Mouse (Mus musculus) MEL (cell line): ENCODE measurements around the gene Pold4. TPM values are rescaled to one million over a fixed set of nuclear protein-coding genes. Genes with fewer than 3 reads are reported as not detected.

ENCODE experiments used
- DNase-seq: peaks from one replicate; pipeline ENCODE4 v3.0.0; 2011; ENCODE audit warnings: low read depth, low spot score
- H3K27ac ChIP-seq: 2 replicates; pipeline ENCODE4 v1.5.1; 2012; ENCODE audit warnings: low read depth, mild to moderate bottlenecking, control low read depth, low read length, moderate library complexity; ENCODE audit not compliant: control insufficient read depth
- H3K27me3 ChIP-seq, 2 experiments: fragments of 150-350 bp in 1 of 2; sonication (generic) in 1 of 2; 2 replicates each; pipeline ENCODE4 v1.6.1; 2012; ENCODE audit warnings: low read length in 2 of 2, mild to moderate bottlenecking in 2 of 2, improper control_type of control experiment in 1 of 2, moderate library complexity in 1 of 2; ENCODE audit not compliant: insufficient read depth in 2 of 2, control insufficient read depth in 1 of 2
- H3K36me3 ChIP-seq, 2 experiments: 2 replicates each; pipeline ENCODE4 v1.6.1; 2012 to 2014; ENCODE audit warnings: low read length in 2 of 2, improper control_type of control experiment in 1 of 2, inconsistent platforms in 1 of 2, mild to moderate bottlenecking in 1 of 2; ENCODE audit not compliant: insufficient read depth in 2 of 2, control insufficient read depth in 1 of 2
- H3K4me1 ChIP-seq, 2 experiments: fragments of 150-350 bp in 1 of 2; sonication (generic) in 1 of 2; 2 replicates each; pipeline ENCODE4 v1.6.1; 2012; ENCODE audit warnings: low read length in 2 of 2, improper control_type of control experiment in 1 of 2, mild to moderate bottlenecking in 1 of 2; ENCODE audit not compliant: insufficient read depth in 2 of 2, control insufficient read depth in 1 of 2
- H3K4me3 ChIP-seq, 2 experiments: fragments of 150-350 bp in 1 of 2; sonication (generic) in 1 of 2; 2 replicates each; pipeline ENCODE4 v1.5.1; 2012; ENCODE audit warnings: low read depth in 2 of 2, low read length in 2 of 2, mild to moderate bottlenecking in 2 of 2, moderate library complexity in 2 of 2, control low read depth in 1 of 2, improper control_type of control experiment in 1 of 2; ENCODE audit not compliant: control insufficient read depth in 1 of 2, insufficient read depth in 1 of 2
- H3K79me2 ChIP-seq: 2 replicates; pipeline ENCODE4 v1.6.1; 2012; ENCODE audit warnings: mild to moderate bottlenecking, low read length, moderate library complexity; ENCODE audit not compliant: control insufficient read depth, poor library complexity, insufficient read depth
- H3K9ac ChIP-seq: 2 replicates; pipeline ENCODE4 v1.6.1; 2012; ENCODE audit warnings: low read depth, mild to moderate bottlenecking, control low read depth, low read length, moderate library complexity; ENCODE audit not compliant: control insufficient read depth, poor library complexity, severe bottlenecking
- H3K9me3 ChIP-seq: fragments of 150-350 bp; sonication (generic); replicated peaks from 2 replicates; pipeline ENCODE4 v1.6.1; 2012; ENCODE audit warnings: mild to moderate bottlenecking, low read length, improper control_type of control experiment, moderate library complexity; ENCODE audit not compliant: insufficient read depth
- BHLHE40 ChIP-seq: IDR thresholded peaks from 2 replicates; pipeline ENCODE4 v1.6.1; 2012; ENCODE audit warnings: low read depth, mild to moderate bottlenecking, inconsistent platforms, low read length, improper control_type of control experiment, borderline replicate concordance
- CHD1 ChIP-seq: IDR thresholded peaks from 2 replicates; pipeline ENCODE4 v1.6.1; 2012; ENCODE audit warnings: low read depth, mild to moderate bottlenecking, inconsistent platforms, low read length, improper control_type of control experiment
- CHD2 ChIP-seq: IDR thresholded peaks from 2 replicates; pipeline ENCODE4 v1.6.1; 2011; ENCODE audit warnings: low read length, improper control_type of control experiment
- E2F4 ChIP-seq: IDR thresholded peaks from 2 replicates; pipeline ENCODE4 v1.6.1; 2011; ENCODE audit warnings: low read depth, low read length, improper control_type of control experiment, borderline replicate concordance
- EP300 ChIP-seq, 2 experiments: IDR thresholded peaks; 2 replicates each; pipeline ENCODE4 v1.6.1; 2011; ENCODE audit warnings: improper control_type of control experiment in 2 of 2, low read length in 2 of 2, low read depth in 1 of 2, mild to moderate bottlenecking in 1 of 2
- ETS1 ChIP-seq: IDR thresholded peaks from 2 replicates; pipeline ENCODE4 v1.6.1; 2012; ENCODE audit warnings: low read depth, mild to moderate bottlenecking, inconsistent platforms, low read length, improper control_type of control experiment, moderate library complexity
- GABPA ChIP-seq: IDR thresholded peaks from 2 replicates; pipeline ENCODE4 v1.6.1; 2012; ENCODE audit warnings: low read depth, mild to moderate bottlenecking, inconsistent platforms, low read length, improper control_type of control experiment, moderate library complexity
- HCFC1 ChIP-seq: IDR thresholded peaks from 2 replicates; pipeline ENCODE4 v1.6.1; 2012; ENCODE audit warnings: low read depth, mild to moderate bottlenecking, inconsistent platforms, low read length, improper control_type of control experiment, moderate library complexity
- KAT2A ChIP-seq: conservative IDR thresholded peaks from 2 replicates; pipeline ENCODE4 v1.6.1; 2012; ENCODE audit warnings: low read depth, low read length, improper control_type of control experiment, inconsistent platforms
- MEF2A ChIP-seq: IDR thresholded peaks from 2 replicates; pipeline ENCODE4 v1.6.1; 2014; ENCODE audit warnings: low read depth, mild to moderate bottlenecking, inconsistent platforms, low read length, improper control_type of control experiment; ENCODE audit not compliant: poor library complexity, insufficient replicate concordance, severe bottlenecking; ENCODE audit errors: extremely low read depth
- MXI1 ChIP-seq: IDR thresholded peaks from 2 replicates; pipeline ENCODE4 v1.6.1; 2011; ENCODE audit warnings: mild to moderate bottlenecking, low read depth, low read length, improper control_type of control experiment
- NELFE ChIP-seq: IDR thresholded peaks from 2 replicates; pipeline ENCODE4 v1.6.1; 2011; ENCODE audit warnings: low read depth, low read length, improper control_type of control experiment
- NRF1 ChIP-seq: IDR thresholded peaks from 2 replicates; pipeline ENCODE4 v1.6.1; 2014; ENCODE audit warnings: low read depth, mild to moderate bottlenecking, inconsistent platforms, low read length, improper control_type of control experiment, moderate library complexity; ENCODE audit not compliant: poor library complexity, insufficient read depth, severe bottlenecking
- POLR2A ChIP-seq, 2 experiments: IDR thresholded peaks; 2 replicates each; pipeline ENCODE4 v1.6.1; 2011 to 2012; ENCODE audit warnings: low read length in 2 of 2, mild to moderate bottlenecking in 2 of 2, control low read depth in 1 of 2, improper control_type of control experiment in 1 of 2, low read depth in 1 of 2, moderate library complexity in 1 of 2; ENCODE audit not compliant: control insufficient read depth in 1 of 2, insufficient read depth in 1 of 2, poor library complexity in 1 of 2
- POLR2AphosphoS5 ChIP-seq: IDR thresholded peaks from 2 replicates; pipeline ENCODE4 v1.6.1; 2012; ENCODE audit warnings: low read depth, borderline replicate concordance, mild to moderate bottlenecking, inconsistent platforms, low read length, moderate library complexity, mixed read lengths
- RAD21 ChIP-seq: IDR thresholded peaks from 2 replicates; pipeline ENCODE4 v1.6.1; 2011; ENCODE audit warnings: mild to moderate bottlenecking, low read depth, low read length, improper control_type of control experiment
- SIN3A ChIP-seq: IDR thresholded peaks from 2 replicates; pipeline ENCODE4 v1.6.1; 2012; ENCODE audit warnings: low read length, improper control_type of control experiment, inconsistent platforms
- SMC3 ChIP-seq: IDR thresholded peaks from 2 replicates; pipeline ENCODE4 v1.6.1; 2011; ENCODE audit warnings: low read depth, low read length, improper control_type of control experiment
- ZC3H11A ChIP-seq: IDR thresholded peaks from 2 replicates; pipeline ENCODE4 v1.6.1; 2012; ENCODE audit warnings: low read depth, mild to moderate bottlenecking, inconsistent platforms, low read length, improper control_type of control experiment
- ZKSCAN1 ChIP-seq: IDR thresholded peaks from 2 replicates; pipeline ENCODE4 v1.6.1; 2012; ENCODE audit warnings: low read depth, mild to moderate bottlenecking, inconsistent platforms, low read length, improper control_type of control experiment, moderate library complexity
- ZMIZ1 ChIP-seq: IDR thresholded peaks from 2 replicates; pipeline ENCODE4 v1.6.1; 2012; ENCODE audit warnings: low read depth, mild to moderate bottlenecking, inconsistent platforms, low read length, improper control_type of control experiment, moderate library complexity
- polyA plus RNA-seq, 2 experiments: library from polyadenylated mRNA; stranded (reverse) in 1 of 2; unstranded in 1 of 2; fragments of >175 nt in 1 of 2; fragments of >200 nt in 1 of 2; gene quantifications; 2 replicates each; pipeline versions ENCODE4 v1.2.1 to v1.2.4; 2012; ENCODE audit warnings: low replicate concordance in 2 of 2, low read depth in 1 of 2; ENCODE audit not compliant: insufficient read length in 2 of 2, insufficient read depth in 1 of 2, missing spikeins in 1 of 2
- total RNA-seq: library from RNA; depleted of rRNA; stranded (reverse); fragments of 300-350 nt; gene quantifications from 2 replicates; pipeline ENCODE4 v1.2.3, GENCODE M21; 2012

The Pold4 gene
- total and polyA plus RNA-seq, 3 experiments, result 18.5 to 40.4 TPM; not detected in 1

DNA sequence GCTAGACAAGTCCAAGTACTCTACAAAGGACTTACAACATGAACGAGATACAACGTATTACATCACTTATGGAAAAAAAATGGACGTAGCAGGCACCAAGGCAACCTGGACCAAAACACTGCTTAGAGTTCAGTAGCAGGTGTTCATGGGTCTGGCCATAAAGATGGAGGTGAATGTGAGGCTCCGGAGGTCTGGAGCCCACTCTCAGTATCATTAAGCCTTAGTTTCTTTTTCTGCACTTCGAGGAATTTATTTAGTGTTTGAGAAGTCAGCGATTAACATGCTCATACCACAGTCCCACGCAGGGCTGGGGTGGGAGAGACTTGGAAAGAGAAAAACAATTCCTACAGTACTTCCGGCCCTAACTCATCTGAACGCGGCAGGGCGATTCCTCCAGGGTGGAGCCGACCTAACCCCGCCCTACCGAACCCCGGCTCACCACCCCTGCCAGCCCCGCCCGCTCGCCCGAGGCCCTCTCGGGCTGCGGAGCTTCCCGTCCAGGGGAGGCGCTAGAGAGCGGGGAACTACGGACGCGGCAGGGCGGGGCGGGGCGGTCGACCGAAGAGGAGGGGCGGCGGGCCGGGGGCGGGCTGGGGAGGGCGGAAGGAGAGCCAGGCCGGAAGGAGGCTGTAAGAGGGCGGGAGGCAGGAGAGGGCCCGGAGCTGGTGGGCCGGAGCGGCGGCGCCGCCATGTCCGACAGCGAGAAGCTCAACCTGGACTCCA, 40.0 kb upstream of the Pold4 start, which contains the start of gene Ppp1ca (continued):
- TF ChIP-seq KAT2A (no peak; the same call in 1 of the 2 replicates), CHD2 (no peak), E2F4 (no peak), MEF2A (no peak), POLR2AphosphoS5 (peak; percentile 79; the same call in 1 of the 2 replicates), ZKSCAN1 (no peak), RAD21 (no peak; the same call in none of the 2 replicates), EP300 (IDR thresholded peaks at IDR 0.05; ENCODE audit: low read depth in 1 of 2, low read length in 2 of 2) (peak in 1 of 2 experiments; percentile 26; a peak in 2 of 4 replicates), BHLHE40 (peak; percentile 27; the same call in 1 of the 2 replicates), GABPA (no peak), SMC3 (0 out of 2 replicates have a peak, but pooled peaks have one; percentile 29), ZMIZ1 (peak; percentile 74), NRF1 (0 out of 2 replicates have a peak, but pooled peaks have one; percentile 24), ZC3H11A (no peak), ETS1 (peak; percentile 40; the same call in 1 of the 2 replicates), NELFE (peak; percentile 80)

DNA sequence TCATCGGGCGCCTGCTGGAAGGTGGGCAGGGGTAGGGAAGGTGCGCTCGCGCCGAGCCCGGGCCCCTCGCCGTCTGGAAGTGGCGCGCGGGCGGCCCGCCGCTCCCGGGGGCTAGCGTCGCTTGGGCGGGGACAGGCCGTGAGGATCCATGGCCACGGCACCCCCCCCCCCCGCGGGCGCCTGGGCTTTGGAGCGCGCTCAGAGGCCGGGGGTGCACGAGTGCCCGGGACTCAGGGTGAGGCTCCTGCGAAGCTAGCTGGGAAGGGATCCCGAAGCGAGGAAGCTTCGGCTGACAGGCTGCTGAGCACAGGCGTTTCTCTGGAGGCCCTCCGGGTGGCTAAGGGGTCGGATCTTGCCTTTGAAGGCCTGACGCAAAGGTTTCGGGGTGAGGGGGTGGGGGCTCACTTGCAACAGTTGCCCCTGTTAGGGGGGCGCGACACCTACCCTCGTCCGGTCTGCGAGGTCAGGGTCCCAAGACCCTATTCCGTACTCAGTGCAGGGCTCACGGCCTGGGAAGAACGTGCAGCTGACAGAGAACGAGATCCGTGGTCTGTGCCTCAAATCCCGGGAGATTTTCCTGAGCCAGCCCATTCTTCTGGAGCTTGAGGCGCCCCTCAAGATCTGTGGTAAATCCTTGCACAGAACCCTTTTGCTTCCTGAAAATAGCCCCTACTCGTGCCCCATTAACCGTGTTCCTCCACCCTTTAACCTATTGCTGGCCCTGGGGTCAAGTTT, 39.3 kb upstream of the Pold4 start:
- Histone ChIP-seq H3K27me3 (no peaks in the 10 kb centered on the region), H3K27ac (peak overlapping the region; percentile 74), H3K79me2 (peaks cover 28% of the 10 kb centered on the region), H3K9ac (peak overlapping the region; percentile 99), H3K9me3 (no peaks in the 10 kb centered on the region), H3K36me3 (peaks cover 6 to 19% of the 10 kb centered on the region in 2 experiments; a peak in 3 of 4 replicates), H3K4me3 (peak overlapping the region; percentile 85 to 88), H3K4me1 (peaks cover 6 to 20% of the 10 kb centered on the region in 2 experiments)
- peak; percentile 13 for TF ChIP-seq MXI1
- TF ChIP-seq NRF1, result no peak
- peak; percentile 9; the same call in 1 of the 2 replicates for TF ChIP-seq SIN3A
- no peak for TF ChIP-seq HCFC1
- TF ChIP-seq CHD1, result no peak
- TF ChIP-seq POLR2A (IDR thresholded peaks at IDR 0.05; ENCODE audit: control insufficient read depth in 1 of 2, insufficient read depth in 1 of 2, low read depth in 1 of 2, low read length in 2 of 2, poor library complexity in 1 of 2), result peak in 1 of 2 experiments; percentile 95; a peak in 1 of 4 replicates
- peak; percentile 50 for DNase-seq
